Mouse (Mus musculus): ENCODE measurements at regions not wholly inside any gene's neighbourhood (a gene's known extent, or its start where the extent isn't known, plus 50 kb on each side); places are given as distances from the start of the nearest gene placed in this dataset.
"Not testable (repeated sequence)": the region's sequence is repeated elsewhere in the genome, so short reads cannot be mapped to it uniquely, and the experiment has no call there.

DNA sequence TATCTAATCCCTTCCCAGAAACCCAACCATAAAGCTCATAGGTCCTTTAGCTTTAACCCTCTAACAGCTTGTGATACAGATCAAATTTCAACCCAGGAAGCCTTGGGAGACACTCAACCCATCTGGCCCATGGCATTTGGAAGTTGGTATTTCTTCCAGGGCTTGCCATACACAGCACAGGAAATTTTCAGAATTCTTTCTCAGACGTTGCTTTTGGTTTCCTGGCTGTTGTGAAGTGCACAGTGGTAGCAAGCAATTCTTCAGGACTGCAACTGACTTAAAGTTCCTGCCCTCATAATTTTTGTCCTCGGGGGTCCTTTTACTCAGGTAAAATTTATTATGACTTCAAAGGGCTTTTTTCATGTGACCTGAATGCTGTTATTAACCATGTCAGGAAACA is 264.4 kb downstream of the Gxylt1 start:
- Histone ChIP-seq H3K9ac (no peak overlapping the region), H3K36me3 (ENCODE audit: insufficient read depth) (no peaks in the 10 kb centered on the region), H3K4me3 (ENCODE audit: low read depth, low read length) (no peak overlapping the region), H3K27ac (ENCODE audit: low read depth, low read length) (no peak overlapping the region), H3K4me2 (ENCODE audit: low read depth) (no peak overlapping the region), H3K4me1 (ENCODE audit: insufficient read depth) (no peaks in the 10 kb centered on the region), H3K27me3 (ENCODE audit: insufficient read depth, low read length) (no peaks in the 10 kb centered on the region), H3K9me3 (ENCODE audit: low read length) (no peaks in the 10 kb centered on the region)
- ATAC-seq, result no peak
- no peak for TF ChIP-seq CTCF (IDR thresholded peaks at IDR 0.05; ENCODE audit: low read depth)
- DNase-seq, result no peak
- 32% methylated on average over 2 of the region's 2 CpGs for WGBS

DNA sequence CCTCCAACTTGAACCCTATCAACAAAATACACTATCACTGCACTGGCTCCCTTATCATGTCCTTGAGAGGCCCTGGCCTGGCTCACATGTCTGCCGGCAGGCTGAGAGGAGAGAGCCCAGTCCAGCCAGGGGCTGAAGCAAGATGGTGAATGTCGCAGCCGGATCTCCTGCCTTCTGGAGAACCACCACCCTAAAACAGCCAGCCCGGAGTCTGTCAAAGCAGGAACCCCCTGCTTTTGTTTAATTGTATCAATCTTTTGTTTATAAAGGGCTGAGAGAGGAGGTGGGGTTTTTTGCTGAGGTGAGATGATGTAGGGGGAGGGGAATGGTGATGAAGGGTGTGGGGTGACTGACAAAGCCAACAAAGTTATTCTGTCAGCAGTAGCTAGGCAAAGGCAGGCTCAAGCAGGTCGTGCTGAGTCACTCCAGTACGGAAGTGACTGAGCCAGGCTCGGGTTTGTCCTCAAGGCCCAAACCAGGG is 269.2 kb downstream of the Gxylt1 start:
- Histone ChIP-seq H3K4me1 (ENCODE audit: insufficient read depth) (no peaks in the 10 kb centered on the region), H3K4me3 (ENCODE audit: low read depth, low read length) (no peak overlapping the region), H3K9ac (no peak overlapping the region), H3K4me2 (ENCODE audit: low read depth) (no peak overlapping the region), H3K27me3 (ENCODE audit: insufficient read depth, low read length) (no peaks in the 10 kb centered on the region), H3K36me3 (ENCODE audit: insufficient read depth) (no peaks in the 10 kb centered on the region), H3K9me3 (ENCODE audit: low read length) (no peaks in the 10 kb centered on the region), H3K27ac (ENCODE audit: low read depth, low read length) (no peak overlapping the region)
- no peak for TF ChIP-seq CTCF (IDR thresholded peaks at IDR 0.05; ENCODE audit: low read depth)
- WGBS, result 50% methylated on average over 7 of the region's 7 CpGs
- DNase-seq, result no peak
- ATAC-seq, result no peak

DNA sequence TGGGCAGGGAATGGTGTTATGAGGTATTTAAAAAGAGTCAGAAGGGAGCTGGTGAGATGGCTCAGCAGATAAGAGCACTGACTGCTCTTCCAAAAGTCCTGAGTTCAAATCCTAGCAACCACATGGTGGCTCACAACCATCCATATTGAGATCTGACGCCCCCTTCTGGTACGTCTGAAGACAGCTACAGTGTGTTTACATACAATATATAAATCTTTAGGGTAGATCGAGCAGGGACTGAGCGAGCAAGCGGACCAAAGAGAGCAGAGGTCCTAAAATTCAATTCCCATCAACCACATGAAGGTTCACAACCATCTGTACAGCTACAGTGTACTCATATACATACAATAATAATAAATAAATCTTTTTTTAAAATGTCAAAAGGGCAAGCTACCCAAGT is 269.8 kb downstream of the Gxylt1 start:
- whole genome bisulfite sequencing, result 94% methylated on average over 5 of the region's 5 CpGs

DNA sequence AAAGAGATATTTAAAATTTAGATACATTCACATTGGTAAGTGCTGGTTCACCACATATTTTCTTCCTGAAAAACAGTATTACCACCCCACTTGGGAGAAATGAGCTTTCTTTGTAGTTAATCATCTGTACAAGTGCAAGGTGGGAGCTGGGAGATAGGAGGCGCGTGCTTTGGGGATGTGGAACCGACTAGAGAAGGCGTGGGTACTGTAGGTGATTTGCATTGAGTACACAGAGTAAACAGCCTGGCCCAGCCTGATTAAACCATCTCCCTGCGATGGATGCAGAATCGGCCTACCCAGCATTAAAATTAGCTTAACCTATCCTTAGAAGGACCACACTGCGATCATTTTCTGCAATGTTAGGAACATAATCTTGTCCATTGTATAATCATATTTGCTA is 270.4 kb downstream of the Gxylt1 start:
- Histone ChIP-seq H3K4me2 (ENCODE audit: low read depth) (no peak overlapping the region), H3K27me3 (ENCODE audit: insufficient read depth, low read length) (no peaks in the 10 kb centered on the region), H3K4me1 (ENCODE audit: insufficient read depth) (no peaks in the 10 kb centered on the region), H3K9ac (no peak overlapping the region), H3K27ac (ENCODE audit: low read depth, low read length) (no peak overlapping the region), H3K4me3 (ENCODE audit: low read depth, low read length) (no peak overlapping the region), H3K9me3 (ENCODE audit: low read length) (no peaks in the 10 kb centered on the region), H3K36me3 (ENCODE audit: insufficient read depth) (no peaks in the 10 kb centered on the region)
- WGBS, result 91% methylated on average over 7 of the region's 7 CpGs
- TF ChIP-seq CTCF (IDR thresholded peaks at IDR 0.05; ENCODE audit: low read depth), result no peak
- ATAC-seq (no peak), DNase-seq (no peak)

More for the DNA sequence above, 269.8 kb downstream of the Gxylt1 start:
- not testable (repeated sequence) for DNase-seq; H3K9ac ChIP-seq; H3K4me3 ChIP-seq (ENCODE audit: low read depth, low read length); H3K27ac ChIP-seq (ENCODE audit: low read depth, low read length); ATAC-seq; H3K27me3 ChIP-seq (ENCODE audit: insufficient read depth, low read length); H3K36me3 ChIP-seq (ENCODE audit: insufficient read depth); H3K4me1 ChIP-seq (ENCODE audit: insufficient read depth); H3K9me3 ChIP-seq (ENCODE audit: low read length); H3K4me2 ChIP-seq (ENCODE audit: low read depth)
- peak; percentile 20; the same call in 1 of the 2 replicates for TF ChIP-seq CTCF (IDR thresholded peaks at IDR 0.05; ENCODE audit: low read depth)

DNA sequence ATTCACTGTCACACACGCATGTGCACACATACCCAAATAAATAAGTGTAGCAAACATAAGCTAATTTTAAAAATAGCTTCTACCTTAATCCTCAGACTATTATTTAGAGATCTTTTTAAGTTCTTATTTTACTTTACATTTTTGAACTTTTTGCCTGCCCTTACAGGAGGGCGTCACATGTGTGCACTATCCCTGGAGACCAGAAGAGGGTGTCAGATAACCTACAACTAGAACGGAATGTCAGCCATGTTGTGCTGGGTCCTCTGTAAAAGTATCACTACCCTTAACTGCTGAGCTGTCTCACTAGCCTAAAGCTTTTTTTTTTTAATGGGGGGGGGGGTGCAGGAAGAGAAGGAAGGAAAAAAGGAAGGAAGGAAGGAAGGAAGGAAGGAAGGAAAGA is 271.7 kb downstream of the Gxylt1 start:
- ATAC-seq (no peak), DNase-seq (no peak)
- no peak overlapping the region for H3K27ac ChIP-seq (ENCODE audit: low read depth, low read length)
- no peaks in the 10 kb centered on the region for H3K27me3 ChIP-seq (ENCODE audit: insufficient read depth, low read length)
- no peaks in the 10 kb centered on the region for H3K4me1 ChIP-seq (ENCODE audit: insufficient read depth)
- no peak overlapping the region for H3K9ac ChIP-seq
- 92% methylated on average over 3 of the region's 3 CpGs for WGBS
- no peak overlapping the region for H3K4me3 ChIP-seq (ENCODE audit: low read depth, low read length)
- TF ChIP-seq CTCF (IDR thresholded peaks at IDR 0.05; ENCODE audit: low read depth), result peak; percentile 28; the same call in 1 of the 2 replicates
- H3K9me3 ChIP-seq (ENCODE audit: low read length), result no peaks in the 10 kb centered on the region
- H3K4me2 ChIP-seq (ENCODE audit: low read depth), result no peak overlapping the region
- H3K36me3 ChIP-seq (ENCODE audit: insufficient read depth), result no peaks in the 10 kb centered on the region

DNA sequence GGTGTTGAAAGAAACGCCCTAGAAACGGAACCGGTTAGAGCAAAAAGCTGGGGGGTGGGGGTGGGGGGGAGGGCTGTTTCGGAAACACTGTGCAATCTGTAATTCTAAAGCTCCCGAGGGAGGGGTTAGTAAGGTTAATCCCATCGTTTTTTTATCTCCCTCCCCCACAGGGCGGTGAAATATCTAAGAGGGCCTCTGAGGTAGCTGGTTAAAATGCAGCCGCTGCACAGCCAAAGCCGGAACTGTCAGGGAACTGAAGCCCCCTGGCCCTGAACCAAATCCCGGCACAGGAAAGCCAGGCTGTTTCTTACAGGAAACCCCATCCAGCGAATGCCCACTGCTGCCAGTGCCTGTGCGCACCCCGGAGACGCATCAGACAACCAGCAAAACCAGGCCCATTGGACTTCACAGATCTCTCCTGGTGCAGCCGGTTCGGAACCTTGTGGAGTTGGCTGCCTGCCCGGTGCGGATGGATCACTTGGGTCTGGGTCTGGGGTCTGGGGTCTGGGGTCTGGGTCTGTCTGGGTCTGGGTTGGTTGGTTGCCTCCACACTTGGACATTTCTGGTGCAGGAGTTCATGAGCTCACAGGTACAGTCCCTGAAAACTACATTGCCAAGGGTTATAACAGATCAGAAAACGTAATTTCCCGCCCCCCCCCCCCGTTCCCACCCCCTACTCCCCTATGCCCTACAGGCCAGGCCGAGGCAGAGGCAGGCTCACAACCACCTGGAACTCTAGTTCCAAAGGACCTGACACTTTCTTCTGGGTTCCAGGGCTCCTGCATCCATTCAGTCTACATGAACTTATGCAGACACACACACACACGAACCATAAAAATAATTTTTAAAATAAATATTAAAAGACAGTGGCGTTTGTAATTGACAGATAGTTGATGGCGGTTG is 272.7 kb downstream of the Gxylt1 start:
- 26% methylated on average over 25 of the region's 25 CpGs for WGBS
- peak overlapping the region; percentile 48; the same call in 1 of the 2 replicates for H3K27ac ChIP-seq (ENCODE audit: low read depth, low read length)
- H3K9me3 ChIP-seq (ENCODE audit: low read length), result no peaks in the 10 kb centered on the region
- H3K9ac ChIP-seq, result peak overlapping the region; percentile 47
- no peaks in the 10 kb centered on the region for H3K36me3 ChIP-seq (ENCODE audit: insufficient read depth)
- H3K4me1 ChIP-seq (ENCODE audit: insufficient read depth), result no peaks in the 10 kb centered on the region
- H3K4me2 ChIP-seq (ENCODE audit: low read depth), result peak overlapping the region; percentile 46
- peak overlapping the region; percentile 21 for H3K4me3 ChIP-seq (ENCODE audit: low read depth, low read length)
- ATAC-seq, result peak; percentile 90
- peak; percentile 79 for DNase-seq
- no peak for TF ChIP-seq CTCF (IDR thresholded peaks at IDR 0.05; ENCODE audit: low read depth)
- H3K27me3 ChIP-seq (ENCODE audit: insufficient read depth, low read length), result no peaks in the 10 kb centered on the region

DNA sequence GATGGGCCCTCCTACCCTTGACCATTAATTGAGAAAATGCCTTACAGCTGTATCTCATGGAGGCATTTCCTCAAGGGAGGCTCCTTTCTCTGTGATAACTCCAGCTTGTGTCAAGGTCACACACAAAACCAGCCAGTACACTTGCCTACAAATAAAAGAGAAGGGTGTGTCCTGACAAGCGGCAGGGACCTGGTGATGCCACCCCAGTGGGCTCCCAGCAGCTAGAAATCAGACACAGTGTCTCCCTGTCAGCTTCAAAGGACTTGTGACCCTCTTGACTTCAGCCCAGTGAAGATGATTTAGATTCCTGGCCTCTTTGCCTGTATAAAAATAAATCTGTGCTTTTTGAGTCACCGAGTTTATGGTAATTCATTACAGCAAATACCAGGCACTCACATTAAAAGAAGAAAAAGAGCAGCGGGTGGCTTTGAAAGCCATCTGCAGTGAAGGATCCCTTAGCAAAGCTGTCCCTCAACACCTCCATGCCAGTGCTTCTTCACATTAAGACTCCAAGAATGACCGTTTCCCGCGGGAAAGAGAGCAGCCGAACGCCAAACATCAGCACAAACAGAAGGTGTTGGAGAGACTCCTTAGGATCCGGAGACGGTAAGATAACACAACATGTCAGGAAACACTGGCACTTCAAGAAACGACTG is 273.5 kb downstream of the Gxylt1 start:
- DNase-seq (peak; percentile 62), ATAC-seq (peak; percentile 40)
- Histone ChIP-seq H3K4me1 (ENCODE audit: insufficient read depth) (no peaks in the 10 kb centered on the region), H3K36me3 (ENCODE audit: insufficient read depth) (no peaks in the 10 kb centered on the region), H3K4me3 (ENCODE audit: low read depth, low read length) (peak overlapping the region; percentile 21), H3K27me3 (ENCODE audit: insufficient read depth, low read length) (no peaks in the 10 kb centered on the region), H3K27ac (ENCODE audit: low read depth, low read length) (peak overlapping the region; percentile 48), H3K9ac (peak overlapping the region; percentile 47), H3K9me3 (ENCODE audit: low read length) (no peaks in the 10 kb centered on the region), H3K4me2 (ENCODE audit: low read depth) (peak overlapping the region; percentile 46)
- no peak for TF ChIP-seq CTCF (IDR thresholded peaks at IDR 0.05; ENCODE audit: low read depth)
- 6% methylated on average over 11 of the region's 11 CpGs for WGBS
